Mouse (Mus musculus): Measurements from ENCODE around the gene Meaf6. TPM values are rescaled to one million over a fixed set of nuclear protein-coding genes. Genes with fewer than 3 reads are reported as not detected.

Meaf6 gene
- polyA plus RNA-seq, 2 experiments: 13.5 to 23.0 TPM

DNA sequence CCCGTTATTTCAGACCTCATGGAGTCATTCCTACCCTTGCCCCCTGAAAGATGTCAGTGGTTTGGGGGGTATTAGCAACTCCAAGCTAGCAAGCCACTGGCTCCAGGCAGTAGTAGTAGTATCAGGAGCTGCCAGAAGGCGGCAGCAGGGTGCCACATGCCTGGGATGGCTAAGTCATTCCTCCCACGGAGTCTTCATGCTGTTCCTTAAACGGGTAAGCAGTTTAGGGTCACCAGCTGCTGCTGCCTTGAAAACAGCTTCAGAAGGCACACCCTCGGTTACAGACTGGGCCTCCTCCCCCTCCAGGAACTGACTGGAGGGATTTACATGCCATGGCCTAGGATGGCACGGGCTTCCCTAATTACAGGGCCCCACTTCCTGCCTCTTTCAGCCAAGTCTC is 29.7 kb downstream of the Meaf6 start:
- Histone ChIP-seq H3K27me3 (ENCODE audit: control insufficient read depth, insufficient read depth, low read length) (no peaks in the 10 kb centered on the region), H3K9me3 (ENCODE audit: control insufficient read depth, low read length) (no peaks in the 10 kb centered on the region), H3K4me1 (replicated peaks; ENCODE audit: control insufficient read depth in 2 of 2, insufficient read depth in 2 of 2, low read length in 1 of 2) (peaks cover 0 to 14% of the 10 kb centered on the region in 2 experiments; a peak in 1 of 4 replicates), H3K9ac (replicated peaks) (no peak overlapping the region), H3K27ac (no peak overlapping the region), H3K4me3 (ENCODE audit: insufficient read depth in 1 of 2, low read depth in 2 of 2, low read length in 2 of 2) (no peak overlapping the region), H3K4me2 (ENCODE audit: low read depth) (no peak overlapping the region), H3K36me3 (replicated peaks; ENCODE audit: control insufficient read depth, insufficient read depth, low read depth) (no peaks in the 10 kb centered on the region; the same call in 1 of the 2 replicates)
- ATAC-seq (ENCODE audit: insufficient read depth) (peak; percentile 27; the same call in 1 of the 2 replicates), DNase-seq (ENCODE audit: low read depth in 3 of 3, low spot score in 3 of 3) (no peak)
- WGBS (ENCODE audit: insufficient replicate concordance): 9% methylated on average over 6 of the region's 6 CpGs
- TF ChIP-seq EP300 (IDR thresholded peaks at IDR 0.05; ENCODE audit: low read depth) (no peak), CTCF (IDR thresholded peaks at IDR 0.05; ENCODE audit: low read depth) (peak; percentile 85)

DNA sequence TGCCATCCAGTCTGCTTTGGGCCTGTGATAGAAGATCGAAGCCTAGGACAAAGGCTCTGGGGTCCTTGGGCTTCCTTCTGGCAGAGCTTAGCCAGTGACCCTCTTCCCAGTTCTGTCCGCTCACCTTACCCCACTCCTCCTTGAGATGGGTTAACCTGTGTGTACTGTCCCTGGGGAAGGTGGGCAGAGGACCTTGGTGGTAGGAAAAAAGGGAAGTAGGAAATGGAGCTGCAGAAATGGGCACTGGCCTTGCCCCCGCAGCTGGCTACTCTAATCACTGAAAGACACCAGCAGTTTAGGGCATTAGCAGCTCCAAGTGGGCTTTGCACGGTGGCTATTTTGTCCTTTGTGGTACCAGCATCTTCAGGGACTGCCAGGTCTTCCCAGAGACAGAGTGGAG is 30.1 kb downstream of the Meaf6 start:
- H3K36me3 ChIP-seq (replicated peaks; ENCODE audit: control insufficient read depth, insufficient read depth, low read depth): no peaks in the 10 kb centered on the region; the same call in 1 of the 2 replicates
- no peak for ATAC-seq (ENCODE audit: insufficient read depth)
- no peak overlapping the region for H3K9ac ChIP-seq (replicated peaks)
- no peak for TF ChIP-seq EP300 (IDR thresholded peaks at IDR 0.05; ENCODE audit: low read depth)
- TF ChIP-seq CTCF (IDR thresholded peaks at IDR 0.05; ENCODE audit: low read depth): no peak
- no peak overlapping the region for H3K4me2 ChIP-seq (ENCODE audit: low read depth)
- H3K9me3 ChIP-seq (ENCODE audit: control insufficient read depth, low read length): no peaks in the 10 kb centered on the region
- H3K4me3 ChIP-seq (ENCODE audit: insufficient read depth in 1 of 2, low read depth in 2 of 2, low read length in 2 of 2): no peak overlapping the region
- no peak overlapping the region for H3K27ac ChIP-seq
- H3K27me3 ChIP-seq (ENCODE audit: control insufficient read depth, insufficient read depth, low read length): no peaks in the 10 kb centered on the region
- DNase-seq (ENCODE audit: low read depth in 3 of 3, low spot score in 3 of 3): no peak
- H3K4me1 ChIP-seq (replicated peaks; ENCODE audit: control insufficient read depth in 2 of 2, insufficient read depth in 2 of 2, low read length in 1 of 2): peaks cover 0 to 14% of the 10 kb centered on the region in 2 experiments; a peak in 1 of 4 replicates
- 62% methylated on average over 4 of the region's 4 CpGs for WGBS (ENCODE audit: insufficient replicate concordance)

DNA sequence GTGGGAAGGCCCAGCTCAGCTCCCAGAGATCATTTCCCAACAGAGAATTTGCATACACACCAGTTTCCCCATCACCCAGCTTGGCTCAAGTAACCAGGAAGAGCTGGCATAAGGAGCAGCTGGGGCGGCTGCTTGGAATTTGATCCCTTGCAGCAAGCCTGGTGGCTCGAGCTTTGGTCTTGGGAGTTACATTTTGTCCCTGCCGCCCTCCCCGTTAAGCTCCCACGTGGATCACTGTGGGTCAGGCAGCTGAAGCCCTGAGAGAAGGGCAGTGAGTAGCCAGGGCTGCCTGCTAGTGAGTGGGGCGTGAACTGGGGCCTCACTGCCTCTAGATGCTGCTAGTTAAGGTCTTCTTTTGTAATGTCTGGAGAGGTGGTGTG is 30.8 kb downstream of the Meaf6 start:
- no peak for TF ChIP-seq CTCF (IDR thresholded peaks at IDR 0.05; ENCODE audit: low read depth)
- no peak for TF ChIP-seq EP300 (IDR thresholded peaks at IDR 0.05; ENCODE audit: low read depth)
- no peaks in the 10 kb centered on the region for H3K27me3 ChIP-seq (ENCODE audit: control insufficient read depth, insufficient read depth, low read length)
- H3K4me2 ChIP-seq (ENCODE audit: low read depth): no peak overlapping the region
- ATAC-seq (ENCODE audit: insufficient read depth) (no peak), DNase-seq (ENCODE audit: low read depth in 3 of 3, low spot score in 3 of 3) (no peak)
- no peak overlapping the region for H3K27ac ChIP-seq
- WGBS (ENCODE audit: insufficient replicate concordance): 61% methylated on average over 6 of the region's 6 CpGs
- H3K36me3 ChIP-seq (replicated peaks; ENCODE audit: control insufficient read depth, insufficient read depth, low read depth): no peaks in the 10 kb centered on the region
- H3K4me1 ChIP-seq (replicated peaks; ENCODE audit: control insufficient read depth in 2 of 2, insufficient read depth in 2 of 2, low read length in 1 of 2): peaks cover 0 to 14% of the 10 kb centered on the region in 2 experiments; a peak in 1 of 4 replicates
- H3K4me3 ChIP-seq (ENCODE audit: insufficient read depth in 1 of 2, low read depth in 2 of 2, low read length in 2 of 2): no peak overlapping the region
- no peak overlapping the region for H3K9ac ChIP-seq (replicated peaks)
- no peaks in the 10 kb centered on the region for H3K9me3 ChIP-seq (ENCODE audit: control insufficient read depth, low read length)

DNA sequence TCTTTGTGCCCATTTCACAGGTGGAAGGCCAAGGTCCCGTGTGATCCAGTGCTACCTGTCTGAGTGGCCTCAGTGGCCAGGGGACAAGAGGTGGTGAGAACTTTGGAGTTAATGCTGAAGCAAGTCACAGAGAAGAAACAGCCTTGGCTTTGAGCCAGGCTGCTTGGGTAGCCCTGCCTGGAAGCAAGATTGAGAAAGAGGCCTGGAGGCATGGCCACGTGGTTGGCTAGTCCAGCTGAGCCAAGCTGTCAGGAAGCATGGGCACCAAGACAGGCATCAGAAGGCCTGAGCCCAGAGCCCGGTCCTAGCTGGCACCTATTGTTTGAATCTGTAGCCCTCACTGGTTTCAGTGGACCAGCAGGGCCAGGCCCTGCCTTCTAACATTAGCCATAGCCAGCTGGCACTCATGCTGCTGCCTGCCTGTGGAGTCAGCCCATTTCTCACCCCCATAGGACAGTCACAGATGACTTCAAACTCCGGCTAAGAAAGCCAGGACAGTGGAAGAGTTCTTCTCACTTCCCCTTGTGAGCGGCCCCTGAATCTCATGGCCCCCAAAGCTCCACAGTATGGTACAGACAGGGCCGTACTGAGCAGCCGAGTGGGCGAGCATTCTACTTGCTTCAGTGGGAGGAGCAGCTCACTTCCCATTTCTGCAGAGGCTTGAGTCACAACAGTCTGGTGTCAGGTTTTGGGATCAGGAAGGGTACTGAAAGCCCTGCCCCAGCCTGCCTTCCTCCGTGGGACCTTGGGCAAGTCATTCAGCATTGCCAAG is 31.3 kb downstream of the Meaf6 start:
- ATAC-seq (ENCODE audit: insufficient read depth): no peak

DNA sequence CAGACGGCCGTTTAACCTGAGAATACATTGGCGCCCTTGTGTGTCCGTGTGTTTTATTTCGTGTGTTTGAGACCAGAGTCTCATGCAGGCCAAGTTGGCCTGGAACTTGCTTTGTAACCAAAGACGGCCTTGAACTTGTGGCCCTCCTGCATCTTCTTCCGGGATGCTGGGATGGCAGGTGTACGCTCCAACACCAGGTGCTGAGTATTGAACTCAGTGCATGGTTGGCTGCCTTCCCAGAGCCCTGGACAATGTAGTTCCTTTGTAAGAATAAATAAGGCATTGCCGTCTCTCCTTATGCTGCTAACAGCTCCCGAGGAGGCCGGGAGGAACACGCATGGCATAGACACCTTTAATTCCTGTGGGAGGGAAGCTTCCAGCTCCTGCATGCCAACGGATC is 32.0 kb downstream of the Meaf6 start:
- no peaks in the 10 kb centered on the region for H3K27me3 ChIP-seq (ENCODE audit: control insufficient read depth, insufficient read depth, low read length)
- H3K4me2 ChIP-seq (ENCODE audit: low read depth): no peak overlapping the region
- no peak for TF ChIP-seq CTCF (IDR thresholded peaks at IDR 0.05; ENCODE audit: low read depth)
- no peak for TF ChIP-seq EP300 (IDR thresholded peaks at IDR 0.05; ENCODE audit: low read depth)
- ATAC-seq (ENCODE audit: insufficient read depth) (no peak), DNase-seq (ENCODE audit: low read depth in 3 of 3, low spot score in 3 of 3) (no peak)
- H3K36me3 ChIP-seq (replicated peaks; ENCODE audit: control insufficient read depth, insufficient read depth, low read depth): no peaks in the 10 kb centered on the region
- no peaks in the 10 kb centered on the region for H3K9me3 ChIP-seq (ENCODE audit: control insufficient read depth, low read length)
- H3K4me1 ChIP-seq (replicated peaks; ENCODE audit: control insufficient read depth in 2 of 2, insufficient read depth in 2 of 2, low read length in 1 of 2): peaks cover 0 to 14% of the 10 kb centered on the region in 2 experiments; a peak in 1 of 4 replicates
- no peak overlapping the region for H3K27ac ChIP-seq
- WGBS (ENCODE audit: insufficient replicate concordance): 63% methylated on average over 13 of the region's 13 CpGs
- no peak overlapping the region for H3K4me3 ChIP-seq (ENCODE audit: insufficient read depth in 1 of 2, low read depth in 2 of 2, low read length in 2 of 2)
- no peak overlapping the region for H3K9ac ChIP-seq (replicated peaks)

More for the DNA sequence above, 31.3 kb downstream of the Meaf6 start:
- Histone ChIP-seq H3K27me3 (ENCODE audit: control insufficient read depth, insufficient read depth, low read length) (no peaks in the 10 kb centered on the region), H3K9me3 (ENCODE audit: control insufficient read depth, low read length) (no peaks in the 10 kb centered on the region), H3K4me2 (ENCODE audit: low read depth) (no peak overlapping the region), H3K27ac (no peak overlapping the region), H3K4me3 (ENCODE audit: insufficient read depth in 1 of 2, low read depth in 2 of 2, low read length in 2 of 2) (no peak overlapping the region), H3K36me3 (replicated peaks; ENCODE audit: control insufficient read depth, insufficient read depth, low read depth) (no peaks in the 10 kb centered on the region), H3K9ac (replicated peaks) (no peak overlapping the region), H3K4me1 (replicated peaks; ENCODE audit: control insufficient read depth in 2 of 2, insufficient read depth in 2 of 2, low read length in 1 of 2) (peaks cover 0 to 14% of the 10 kb centered on the region in 2 experiments; a peak in 1 of 4 replicates)
- no peak for DNase-seq (ENCODE audit: low read depth in 3 of 3, low spot score in 3 of 3)
- no peak for TF ChIP-seq CTCF (IDR thresholded peaks at IDR 0.05; ENCODE audit: low read depth)
- TF ChIP-seq EP300 (IDR thresholded peaks at IDR 0.05; ENCODE audit: low read depth): no peak
- 35% methylated on average over 9 of the region's 9 CpGs for WGBS (ENCODE audit: insufficient replicate concordance)

Measured in liver, embryonic 14.5 days (tissue).